Mouse (Mus musculus): ENCODE results near the gene Dusp5.

GRCm38 (mm10) chr19:53578597-53579252, 49.8 kb downstream of the Dusp5 start:
- peak; percentile 40; the same call in 1 of the 2 replicates for TF ChIP-seq CTCF (IDR thresholded peaks at IDR 0.05; ENCODE audit: insufficient read depth, low read length)
- TF ChIP-seq POLR2A (IDR thresholded peaks at IDR 0.05; ENCODE audit: borderline replicate concordance, extremely low read depth, low read depth, low read length): no peak
